Mouse (Mus musculus) ZHBTc4 (cell line): ENCODE data around the gene Cdk8.
A peak's percentile ranks its signal among the peaks of the same experiment; 100 is the strongest.

Source experiments
- DNase-seq: peaks from one replicate; pipeline ENCODE4 v3.0.0-alpha.2; 2011; ENCODE audit warnings: low read depth, low spot score

The Cdk8 gene

DNA sequence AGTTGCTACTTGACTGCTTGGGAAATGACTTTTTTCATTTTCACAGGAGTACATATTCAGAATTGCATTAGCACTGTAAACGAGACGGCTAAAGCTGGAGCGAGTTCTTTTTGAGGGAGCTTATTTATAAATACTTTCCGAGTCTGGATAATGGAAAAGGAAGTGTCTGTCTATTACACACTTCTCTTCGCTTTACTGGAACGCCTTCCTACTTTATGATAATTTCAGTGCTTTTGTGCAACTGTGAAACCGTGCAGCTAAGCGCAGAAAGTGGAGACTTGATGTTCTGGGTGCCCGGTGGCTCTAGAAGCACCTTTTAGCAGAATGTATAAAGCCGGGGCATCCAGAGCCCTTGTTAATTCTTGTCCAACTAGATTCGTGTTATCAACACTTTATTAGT lies 1.8 kb downstream of the Cdk8 start:
- no peak for DNase-seq

DNA sequence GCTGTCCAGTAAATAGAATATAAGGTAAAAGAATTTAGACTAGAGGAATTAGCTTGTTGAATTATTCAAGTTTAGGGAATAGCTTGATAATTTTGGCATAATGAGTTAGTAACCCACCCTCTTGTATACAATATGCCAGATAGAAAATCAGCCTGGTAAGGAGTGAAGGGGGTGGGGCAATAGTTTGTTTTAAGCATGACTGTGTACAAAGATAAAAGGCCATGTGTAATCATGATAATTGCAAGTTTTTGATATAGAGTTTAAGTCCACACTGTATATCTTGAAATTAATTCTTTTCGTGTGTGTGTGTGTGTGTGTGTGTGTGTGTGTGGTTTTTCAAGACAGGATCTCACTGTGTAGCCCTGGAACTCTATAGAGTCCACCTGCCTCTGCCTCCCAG lies 3.3 kb downstream of the Cdk8 start:
- no peak for DNase-seq

GRCm38 (mm10) chr5:146238274-146238673 lies 7.2 kb downstream of the Cdk8 start:
- DNase-seq: no peak

GRCm38 (mm10) chr5:146240771-146241170 lies 9.7 kb downstream of the Cdk8 start:
- DNase-seq: no peak

- DNase-seq: no peak
Measured at GRCm38 (mm10) chr5:146241202-146241601, 10.2 kb downstream of the Cdk8 start.

DNA sequence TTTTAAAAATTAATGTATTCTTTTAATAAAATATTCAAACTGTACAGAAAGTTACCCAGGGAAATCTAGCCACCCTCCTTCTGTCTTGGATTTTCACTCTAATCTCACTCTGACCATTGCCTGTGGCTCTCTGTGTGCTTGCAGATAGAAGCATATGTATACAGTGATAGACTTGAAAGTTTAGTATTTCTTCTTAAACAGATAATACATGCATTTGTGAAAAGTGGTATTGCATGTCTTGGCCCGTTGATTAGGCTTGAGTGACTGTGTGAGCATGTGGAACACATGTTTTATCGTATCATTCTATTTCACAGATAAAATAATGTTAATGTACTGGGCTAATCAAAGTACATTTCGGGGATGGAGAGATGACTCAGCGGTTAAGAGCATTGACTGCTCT lies 14.2 kb downstream of the Cdk8 start:
- no peak for DNase-seq

DNA sequence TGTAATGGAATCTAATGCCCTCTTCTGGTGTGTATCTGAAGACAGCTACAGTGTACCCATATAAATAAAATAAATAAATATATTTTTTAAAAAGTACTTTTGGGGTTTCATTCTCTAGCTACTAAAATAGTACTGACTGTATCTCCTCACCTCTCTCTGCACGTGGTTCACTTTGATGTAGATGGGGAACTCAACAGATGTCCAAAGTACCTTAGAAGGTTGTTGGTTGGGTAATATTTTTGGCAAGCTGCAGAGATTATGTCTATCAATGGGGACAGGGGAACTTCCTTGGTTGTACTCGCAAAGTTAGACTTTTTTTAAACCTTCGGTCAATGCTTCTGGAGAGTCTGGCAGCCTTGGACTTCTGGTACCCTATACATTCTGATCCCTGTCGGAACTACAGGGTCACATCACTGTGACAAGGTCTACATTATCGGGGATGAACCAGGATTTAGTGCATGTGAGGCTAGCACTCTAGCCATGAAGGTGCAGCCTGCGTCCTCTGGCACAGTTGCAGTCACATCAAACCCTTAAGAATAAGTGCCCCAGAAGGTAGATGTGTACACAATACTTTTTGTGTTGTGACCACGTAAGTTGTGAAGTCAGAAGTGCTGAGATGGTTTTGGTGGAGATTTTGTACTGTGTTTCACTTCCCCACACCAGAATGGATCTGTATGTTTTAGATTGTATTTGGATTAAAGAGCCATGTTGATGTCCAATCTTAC lies 14.8 kb downstream of the Cdk8 start:
- no peak for DNase-seq

- no peak for DNase-seq
Measured at GRCm38 (mm10) chr5:146246386-146246785, 15.4 kb downstream of the Cdk8 start.

DNA sequence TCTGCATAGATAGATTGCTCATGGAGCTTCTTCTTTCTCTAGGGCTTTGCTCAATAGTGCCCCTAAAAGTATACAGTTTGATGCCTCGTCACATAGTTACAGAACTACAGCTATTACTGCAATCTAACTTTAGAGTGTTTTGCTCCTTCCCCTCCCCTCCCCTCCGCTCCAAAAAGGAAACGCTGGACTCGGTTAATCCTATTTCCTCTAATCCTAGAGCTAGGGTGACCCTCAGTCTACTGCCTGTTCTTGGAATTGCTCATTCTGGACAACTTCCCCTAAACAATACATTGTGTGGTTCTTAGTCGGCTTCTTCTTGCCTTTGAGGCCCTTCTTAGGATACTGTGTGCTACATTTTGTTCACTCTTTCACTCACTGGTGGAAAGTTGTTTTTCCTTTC lies 16.7 kb downstream of the Cdk8 start:
- DNase-seq: no peak

DNA sequence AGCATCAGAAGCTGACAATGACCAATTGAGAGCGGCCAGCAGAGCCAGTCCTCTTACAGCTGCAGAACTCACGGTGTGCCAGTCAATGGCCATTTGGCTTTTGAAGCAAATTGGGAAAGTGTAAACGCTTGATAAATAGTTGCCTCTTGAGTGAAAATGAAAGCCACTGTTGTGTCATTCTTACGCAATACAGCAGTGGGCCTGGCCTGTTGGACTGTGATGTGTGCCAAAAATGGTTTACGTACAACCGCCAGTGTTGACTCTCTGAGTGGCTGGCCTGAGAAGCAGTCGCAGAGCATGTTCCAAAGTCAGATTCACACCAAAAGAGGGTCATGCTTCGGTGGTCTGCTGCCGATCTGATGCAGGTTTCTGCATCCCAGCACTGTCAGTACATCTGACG lies 17.7 kb downstream of the Cdk8 start:
- DNase-seq: no peak

- no peak for DNase-seq
Measured at GRCm38 (mm10) chr5:146250369-146251075, 19.5 kb downstream of the Cdk8 start.

DNA sequence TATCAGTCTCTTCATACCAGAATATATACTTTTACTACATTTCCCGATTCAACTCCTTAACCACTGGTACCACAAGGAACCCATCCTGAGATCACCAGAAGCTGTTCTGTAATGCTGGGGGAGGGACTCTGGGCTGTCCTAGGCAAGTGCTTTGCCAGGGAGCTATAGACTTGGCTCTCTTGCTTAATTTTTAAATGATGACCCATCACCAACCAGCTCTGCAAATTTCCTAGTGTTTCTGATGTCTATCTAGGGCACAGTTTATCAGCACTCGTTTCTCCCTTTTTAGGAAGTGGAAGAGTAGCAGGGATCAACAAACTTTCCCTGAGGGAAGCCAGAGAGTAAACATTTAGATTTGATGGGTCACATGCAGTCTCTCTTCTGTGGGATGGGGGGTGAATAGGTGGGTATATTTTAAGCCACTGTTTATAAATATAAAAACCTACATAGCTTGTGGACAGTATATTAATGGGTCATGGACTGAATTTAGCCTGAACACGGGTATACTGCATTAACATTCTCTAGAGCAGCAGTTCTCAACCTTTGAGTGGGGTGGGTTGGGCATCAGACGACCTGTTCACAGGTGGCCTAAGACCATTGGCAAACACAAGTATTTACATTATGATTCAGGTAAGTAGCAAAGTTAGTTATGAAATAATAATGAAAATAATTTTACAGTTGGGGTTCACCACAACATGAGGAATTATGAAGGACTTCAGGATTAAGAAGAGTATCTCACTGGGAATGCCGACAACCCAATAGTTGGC lies 20.8 kb downstream of the Cdk8 start:
- no peak for DNase-seq

GRCm38 (mm10) chr5:146253644-146254043 lies 22.6 kb downstream of the Cdk8 start:
- no peak for DNase-seq

- peak; percentile 92 for DNase-seq
Measured at GRCm38 (mm10) chr5:146260003-146260402, 29.0 kb downstream of the Cdk8 start.

DNA sequence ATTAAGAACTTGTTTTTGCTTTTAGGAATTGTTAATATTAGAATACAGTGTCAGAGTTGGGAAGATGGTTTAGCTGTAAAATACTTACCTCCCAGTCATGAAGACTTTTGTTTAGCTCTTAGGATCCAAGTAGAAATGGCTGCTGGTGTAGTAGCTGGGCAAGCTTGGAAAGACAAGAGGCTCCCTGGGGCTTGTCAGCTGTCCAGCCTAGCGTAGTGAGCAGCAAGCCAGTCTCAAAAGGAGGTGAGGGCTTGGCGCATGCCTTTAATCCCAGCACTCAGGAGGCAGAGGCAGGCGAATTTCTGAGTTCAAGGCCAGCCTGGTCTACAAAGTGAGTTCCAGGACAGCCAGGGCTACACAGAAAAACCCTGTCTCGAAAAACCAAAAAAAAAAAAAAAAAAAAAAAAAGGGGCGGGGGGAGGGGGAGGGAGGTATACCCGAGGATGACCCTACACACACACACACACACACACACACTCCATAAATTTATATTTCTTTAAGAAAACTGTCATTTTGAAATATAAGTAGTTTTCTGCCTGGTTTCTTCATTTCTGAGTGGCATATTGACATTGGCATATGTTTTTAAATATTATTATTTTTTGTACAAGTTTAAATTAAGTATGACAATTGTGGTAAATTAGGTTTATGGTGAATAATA lies 35.0 kb downstream of the Cdk8 start:
- no peak for DNase-seq

- DNase-seq: no peak
Measured at GRCm38 (mm10) chr5:146267776-146268175, 36.7 kb downstream of the Cdk8 start.

DNA sequence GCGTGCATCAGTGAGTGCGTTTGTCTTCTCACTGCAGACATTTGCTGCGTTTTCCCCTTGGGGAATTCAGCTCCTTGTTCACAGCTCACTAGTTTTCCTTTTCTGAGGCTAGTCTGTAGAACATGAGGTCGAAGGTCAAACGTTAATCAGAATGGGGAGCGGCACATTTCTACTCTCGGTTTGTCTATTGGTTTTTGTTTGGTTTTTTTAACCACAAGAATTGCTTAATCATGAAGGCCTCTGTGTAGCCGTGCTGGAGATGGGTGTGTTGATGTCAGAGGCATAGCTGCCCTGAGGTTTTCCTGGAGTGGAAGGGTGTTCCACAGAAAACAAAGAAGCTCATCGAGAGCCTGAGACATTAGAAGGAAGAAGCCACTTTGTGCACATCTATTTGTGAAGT lies 39.6 kb downstream of the Cdk8 start:
- peak; percentile 30 for DNase-seq

DNA sequence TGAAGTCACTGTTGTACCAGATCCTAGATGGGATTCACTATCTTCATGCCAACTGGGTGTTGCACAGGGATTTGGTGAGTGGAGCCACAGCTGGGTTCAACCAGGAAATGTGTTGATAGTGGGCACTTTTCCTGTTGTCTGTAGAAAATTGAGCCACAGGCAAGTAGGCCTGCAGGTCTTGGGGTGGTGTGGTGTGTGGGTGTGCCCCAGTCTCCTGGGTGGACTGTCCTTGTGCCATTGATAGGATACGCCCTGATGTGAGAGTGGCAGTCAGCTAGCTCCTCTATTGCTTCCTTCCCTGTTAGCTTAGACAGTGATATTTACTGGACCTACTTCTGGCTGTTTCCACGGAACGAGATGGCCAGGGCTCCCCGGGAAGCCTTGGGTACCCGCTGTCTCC lies 40.6 kb downstream of the Cdk8 start:
- no peak for DNase-seq

- DNase-seq: no peak
Measured at GRCm38 (mm10) chr5:146273096-146273495, 42.1 kb downstream of the Cdk8 start.

DNA sequence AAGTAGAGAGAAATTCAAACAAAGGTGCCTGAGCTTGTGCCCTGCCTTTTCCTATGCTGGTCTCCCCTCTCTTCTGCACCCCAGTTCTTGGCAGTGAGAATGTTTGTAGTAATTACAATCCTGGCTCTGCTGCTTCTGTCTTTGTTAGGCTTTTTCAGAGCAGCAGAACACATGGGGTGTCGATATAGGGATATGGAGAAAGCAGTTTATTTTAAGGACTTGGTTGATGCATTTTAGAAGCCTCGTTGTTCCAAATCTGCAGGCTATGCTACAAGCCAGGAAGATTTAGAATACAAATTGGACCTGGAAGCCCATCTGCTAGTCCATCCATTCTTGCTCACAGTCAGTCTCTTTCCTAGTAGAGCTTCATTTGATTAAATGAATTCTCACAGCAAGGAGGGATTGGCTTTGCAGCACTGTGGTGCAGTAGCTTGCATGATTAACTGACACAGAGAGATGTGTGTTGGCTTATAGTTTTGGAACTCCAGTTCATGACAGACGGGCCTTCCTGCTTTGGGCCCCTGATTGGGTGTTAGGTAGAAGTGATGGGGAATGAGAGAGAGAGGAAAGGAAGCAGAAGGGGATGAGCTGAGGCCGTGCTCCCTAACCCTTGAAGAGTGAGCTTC lies 43.5 kb downstream of the Cdk8 start:
- no peak for DNase-seq

GRCm38 (mm10) chr5:146277513-146277912 lies 46.5 kb downstream of the Cdk8 start:
- DNase-seq: no peak

DNA sequence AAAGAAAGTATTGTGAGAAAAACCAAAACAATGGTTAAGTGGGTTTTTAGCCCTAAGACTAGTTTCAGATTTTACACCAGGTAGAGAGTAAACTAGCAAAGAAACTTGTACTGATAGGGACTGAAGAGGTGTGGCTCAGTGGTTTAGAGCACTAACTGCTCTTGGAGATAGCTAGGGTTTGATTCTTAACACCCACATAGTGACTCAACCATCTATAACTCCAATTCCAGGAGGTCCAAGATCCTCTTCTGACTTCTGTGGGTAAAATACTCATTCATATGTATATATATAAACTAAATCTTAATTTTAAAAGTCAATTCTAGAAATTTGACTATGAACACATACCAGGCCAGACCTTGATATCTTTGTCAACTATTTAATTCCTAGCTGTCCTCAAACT lies 49.0 kb downstream of the Cdk8 start:
- no peak for DNase-seq
